ENCODE assay signal across 25 mouse cellular contexts in the genomic region with DNA sequence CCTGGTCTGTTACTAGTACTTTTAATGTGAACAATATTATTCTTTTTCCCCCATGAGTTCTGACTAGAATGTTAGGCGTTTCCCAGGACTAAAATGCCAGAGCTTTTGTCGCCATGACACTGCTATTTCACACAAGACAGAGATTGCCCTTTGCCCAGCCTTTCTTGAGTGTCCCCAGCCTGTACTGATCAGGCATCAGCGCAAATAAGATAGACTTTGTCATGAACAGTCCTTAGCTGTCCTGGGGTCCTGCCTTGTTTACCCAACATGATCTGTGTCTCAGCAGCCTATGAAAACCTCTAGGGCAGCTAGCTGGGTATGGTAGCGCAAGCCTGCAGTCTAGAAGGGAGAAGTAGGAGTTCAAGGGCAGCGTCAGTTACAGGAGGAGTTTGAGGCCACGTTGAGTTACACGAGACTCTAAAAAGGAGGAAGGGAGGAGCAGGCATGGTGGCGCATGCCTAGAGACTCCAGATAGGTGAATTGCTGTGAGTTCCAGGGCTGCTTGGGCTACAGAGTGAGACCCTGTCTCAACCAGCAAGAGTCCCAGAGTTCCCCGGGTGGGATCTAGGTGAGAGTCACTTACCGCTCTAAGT.
"Had no signal": no experiment of that assay in that cellular context is flagged by ENCODE, and none has a peak within 500 bp of the region (broad histone marks: within the 10 kb centered on the region; RNA-seq: fewer than 3 reads in every experiment).

No protein-coding gene starts in this region.

- DNase-seq: kidney, adult 18-20 months; kidney, adult 9 months; kidney, postnatal 36 days; layer of hippocampus, postnatal 36 days; liver; lung, adult 18-20 months; lung, postnatal 10 days; lung, postnatal 36 days; right cerebral cortex, adult 18-20 months; right cerebral cortex, postnatal 14 days; right cerebral cortex, postnatal 4 days; thymus, adult 2 months; thymus, postnatal 14 days; thymus, postnatal 4 days had no signal

- H3K4me2 ChIP-seq: limb, embryonic 12.5 days; liver, embryonic 12.5 days; liver, embryonic 15.5 days; lung, embryonic 15.5 days; midbrain, embryonic 12.5 days; midbrain, embryonic 15.5 days had no signal

- ATAC-seq: inflammation-experienced regulatory T-cells, adult 6 months; liver, embryonic 12.5 days; midbrain, embryonic 15.5 days had no signal

- H3K27me3 ChIP-seq: limb, embryonic 12.5 days; liver, embryonic 12.5 days; liver, embryonic 15.5 days; lung, embryonic 15.5 days; midbrain, embryonic 12.5 days; midbrain, embryonic 15.5 days had no signal

- H3K27ac ChIP-seq: kidney, postnatal 0 days; left cerebral cortex, adult 2 months; liver, embryonic 12.5 days; liver, embryonic 15.5 days; lung, embryonic 15.5 days; midbrain, embryonic 12.5 days; midbrain, embryonic 15.5 days; stomach, postnatal 0 days had no signal

- H3K4me1 ChIP-seq: liver, embryonic 12.5 days; liver, embryonic 15.5 days; lung, embryonic 15.5 days; midbrain, embryonic 12.5 days; midbrain, embryonic 15.5 days had no signal

- H3K36me3 ChIP-seq: midbrain, embryonic 15.5 days had no signal

- H3K9me3 ChIP-seq: limb, embryonic 12.5 days; liver, embryonic 12.5 days; liver, embryonic 15.5 days; lung, embryonic 15.5 days; midbrain, embryonic 12.5 days; midbrain, embryonic 15.5 days had no signal

- H3K9ac ChIP-seq: limb, embryonic 12.5 days; liver, embryonic 12.5 days; liver, embryonic 15.5 days; lung, embryonic 15.5 days; midbrain, embryonic 12.5 days; midbrain, embryonic 15.5 days had no signal

- H3K4me3 ChIP-seq: left cerebral cortex, adult 2 months; limb, embryonic 12.5 days; liver, embryonic 12.5 days; liver, embryonic 15.5 days; lung, embryonic 15.5 days; midbrain, embryonic 12.5 days; midbrain, embryonic 15.5 days; myocyte had no signal
